Mouse (Mus musculus) liver, embryonic 15.5 days (tissue): ENCODE results near the gene Eefsec. TPM values are rescaled to one million over a fixed set of nuclear protein-coding genes. Genes with fewer than 3 reads are reported as not detected.

Source experiments
- ATAC-seq: fragments of 200-750 bp; cut with Nextera tagmentation; 2 replicates; pipeline ENCODE4 v1.8.0; 2017; ENCODE audit warnings: moderate number of reproducible peaks, mild to moderate bottlenecking, moderate library complexity; ENCODE audit not compliant: insufficient read depth
- H3K27ac ChIP-seq: fragments of 300-500 bp; sonication (generic); replicated peaks from 2 replicates; pipeline ENCODE4 v1.5.1; 2015; ENCODE audit warnings: mild to moderate bottlenecking, inconsistent platforms
- H3K27me3 ChIP-seq: fragments of 300-500 bp; sonication (generic); 2 replicates; pipeline ENCODE4 v1.6.1; 2015; ENCODE audit warnings: mild to moderate bottlenecking, inconsistent platforms
- H3K36me3 ChIP-seq: fragments of 300-500 bp; sonication (generic); replicated peaks from 2 replicates; pipeline ENCODE4 v1.6.1; 2015; ENCODE audit warnings: moderate library complexity, mild to moderate bottlenecking, inconsistent platforms
- H3K4me1 ChIP-seq: fragments of 300-500 bp; sonication (generic); replicated peaks from 2 replicates; pipeline ENCODE4 v1.6.1; 2015; ENCODE audit warnings: inconsistent platforms
- H3K4me2 ChIP-seq: fragments of 300-500 bp; sonication (generic); 2 replicates; pipeline ENCODE4 v1.6.1; 2015; ENCODE audit warnings: moderate library complexity, mild to moderate bottlenecking, inconsistent platforms
- H3K4me3 ChIP-seq: fragments of 300-500 bp; sonication (generic); replicated peaks from 2 replicates; pipeline ENCODE4 v1.5.1; 2015; ENCODE audit warnings: mild to moderate bottlenecking, inconsistent platforms
- H3K9ac ChIP-seq: fragments of 300-500 bp; sonication (generic); 2 replicates; pipeline ENCODE4 v1.6.1; 2015; ENCODE audit warnings: moderate library complexity, mild to moderate bottlenecking, inconsistent platforms
- H3K9me3 ChIP-seq: fragments of 300-500 bp; sonication (generic); replicated peaks from 2 replicates; pipeline ENCODE4 v1.6.1; 2016; ENCODE audit warnings: inconsistent platforms
- WGBS: fragments of 180-500 bp; shearing (Covaris S2); methylation state at CpG from one replicate; pipeline ENCODE4 v1.1.7; 2015; ENCODE audit warnings: mixed read lengths; ENCODE audit not compliant: insufficient replicate concordance; 5-methylcytosine and 5-hydroxymethylcytosine counted together
- polyA plus RNA-seq: library from polyadenylated mRNA; unstranded; fragments of >200 nt; fragmentation: Nextera tagmentation; extraction: Ambion mirVana; gene quantifications from 2 replicates; pipeline ENCODE4 v1.2.1, GENCODE M21; 2015

Eefsec gene
- polyA plus RNA-seq, 1 experiment from 2014 or later, result 17.1 TPM

DNA sequence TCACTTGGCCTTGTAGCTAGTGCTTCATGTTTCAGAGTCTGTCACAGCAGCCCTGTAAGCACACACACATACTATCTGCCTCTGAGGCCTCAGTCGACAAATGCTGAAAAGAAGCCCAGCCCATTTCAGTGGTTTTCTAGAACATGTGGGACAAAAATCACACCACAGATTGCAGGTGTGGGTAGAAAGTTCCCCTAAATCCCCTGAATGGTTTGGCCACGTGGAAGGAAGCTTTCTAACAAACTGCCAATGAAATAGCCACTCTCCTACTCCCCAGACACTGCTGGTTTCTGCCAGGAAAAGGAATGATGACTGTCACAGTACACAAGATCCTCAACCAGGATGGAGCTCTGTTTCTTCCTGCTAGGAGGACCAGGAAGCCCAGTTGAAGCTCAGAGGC is 33.7 kb downstream of the Eefsec start:
- Histone ChIP-seq H3K4me2 (no peak overlapping the region), H3K9ac (no peak overlapping the region), H3K9me3 (no peaks in the 10 kb centered on the region), H3K4me1 (peaks cover 19% of the 10 kb centered on the region), H3K27me3 (no peaks in the 10 kb centered on the region), H3K27ac (no peak overlapping the region), H3K36me3 (no peaks in the 10 kb centered on the region), H3K4me3 (no peak overlapping the region)
- ATAC-seq, result no peak
- 17% methylated on average over 2 of the region's 2 CpGs for WGBS

DNA sequence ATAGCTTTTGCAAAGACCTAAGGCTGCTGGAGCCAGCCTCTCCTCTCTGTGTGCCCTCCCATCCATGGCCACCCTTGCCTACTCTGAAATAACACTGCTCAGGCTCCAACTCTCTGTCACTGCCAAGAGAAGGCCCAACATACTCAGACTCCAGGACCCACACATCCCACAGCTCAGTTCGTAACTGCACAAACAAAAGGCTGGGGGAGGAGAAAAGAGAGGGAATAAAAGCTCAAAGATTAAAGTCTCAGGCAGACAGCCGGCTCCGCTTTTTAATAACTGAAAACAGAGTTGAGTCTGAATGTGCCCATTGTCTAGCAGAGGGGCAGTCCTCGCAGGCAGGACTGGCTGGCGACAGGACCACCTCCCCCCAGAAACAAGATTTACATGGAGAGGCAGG is 36.8 kb downstream of the Eefsec start:
- no peaks in the 10 kb centered on the region for H3K27me3 ChIP-seq
- no peak overlapping the region for H3K4me2 ChIP-seq
- H3K9me3 ChIP-seq, result no peaks in the 10 kb centered on the region
- no peak overlapping the region for H3K27ac ChIP-seq
- no peaks in the 10 kb centered on the region for H3K36me3 ChIP-seq
- H3K4me1 ChIP-seq, result peaks cover 11% of the 10 kb centered on the region
- H3K9ac ChIP-seq, result no peak overlapping the region
- no peak overlapping the region for H3K4me3 ChIP-seq
- WGBS, result 67% methylated on average over 5 of the region's 5 CpGs
- no peak for ATAC-seq

DNA sequence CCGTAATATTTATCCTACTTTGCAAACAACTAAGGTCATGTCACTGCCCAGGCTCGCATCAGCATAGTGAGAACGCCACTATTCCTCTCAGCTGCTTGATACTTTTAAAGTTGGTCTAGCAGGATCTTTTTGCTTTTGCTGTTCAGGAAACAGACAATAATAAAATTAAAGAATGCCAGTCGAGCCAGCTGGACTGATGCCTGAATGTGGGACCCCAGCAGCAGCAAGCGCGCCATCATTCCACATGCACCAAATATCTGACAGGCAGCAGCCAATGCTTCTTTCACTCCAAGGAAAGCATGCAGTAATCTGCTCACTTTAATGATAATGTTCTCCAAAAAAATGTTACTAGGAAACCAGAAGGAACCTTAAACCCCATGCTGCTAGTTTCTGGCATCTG is 45.9 kb downstream of the Eefsec start:
- no peak overlapping the region for H3K4me3 ChIP-seq
- H3K9me3 ChIP-seq, result no peaks in the 10 kb centered on the region
- H3K36me3 ChIP-seq, result no peaks in the 10 kb centered on the region
- H3K9ac ChIP-seq, result no peak overlapping the region
- no peaks in the 10 kb centered on the region for H3K4me1 ChIP-seq
- 74% methylated on average over 6 of the region's 6 CpGs for WGBS
- H3K4me2 ChIP-seq, result no peak overlapping the region
- no peak for ATAC-seq
- H3K27ac ChIP-seq, result no peak overlapping the region
- no peaks in the 10 kb centered on the region for H3K27me3 ChIP-seq

DNA sequence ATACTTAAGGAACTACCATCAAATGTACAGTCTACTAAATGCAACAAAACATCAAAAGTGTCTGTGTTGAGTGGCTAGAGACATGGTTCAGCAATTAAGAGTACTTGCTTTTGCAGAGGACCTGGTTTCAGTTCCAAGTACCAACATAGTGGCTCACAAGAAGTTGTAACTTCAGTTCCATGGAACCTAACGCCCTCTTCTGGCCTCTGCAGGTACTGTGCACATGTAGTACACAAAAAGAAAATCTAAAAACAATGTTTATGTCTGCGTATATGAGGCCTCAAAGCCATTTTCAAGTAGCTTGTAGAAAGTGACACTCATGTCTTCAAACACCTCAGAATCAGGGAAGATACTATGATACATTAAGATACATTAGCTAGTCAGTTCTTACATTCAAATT is 48.4 kb downstream of the Eefsec start:
- 66% methylated on average over 2 of the region's 2 CpGs for WGBS

DNA sequence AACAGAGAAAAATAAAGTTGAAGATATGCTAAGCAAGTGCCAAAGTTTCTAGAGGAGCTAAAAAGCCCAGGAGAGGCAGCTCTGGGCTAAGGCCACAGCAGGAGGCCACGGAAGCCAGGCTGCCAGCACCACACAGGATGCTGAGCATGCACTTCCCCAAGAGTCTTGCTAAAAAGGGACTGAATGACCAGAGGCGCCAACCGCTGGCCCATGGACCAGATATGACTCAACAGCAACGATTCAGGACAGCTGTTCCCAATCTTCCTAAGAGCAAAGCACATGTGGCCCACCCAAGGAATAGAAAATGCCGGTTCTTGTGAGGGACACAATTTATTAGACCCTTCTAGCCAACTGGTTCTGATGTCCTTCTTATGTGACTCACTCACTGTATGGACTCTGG is 57.4 kb downstream of the Eefsec start:
- Histone ChIP-seq H3K4me2 (no peak overlapping the region), H3K4me3 (no peak overlapping the region), H3K9ac (no peak overlapping the region), H3K4me1 (no peaks in the 10 kb centered on the region; the same call in 1 of the 2 replicates), H3K27ac (no peak overlapping the region), H3K27me3 (no peaks in the 10 kb centered on the region), H3K36me3 (no peaks in the 10 kb centered on the region), H3K9me3 (no peaks in the 10 kb centered on the region)
- no peak for ATAC-seq
- 51% methylated on average over 5 of the region's 5 CpGs for WGBS

More for the DNA sequence above, 48.4 kb downstream of the Eefsec start:
- Histone ChIP-seq H3K36me3 (no peaks in the 10 kb centered on the region), H3K9ac (no peak overlapping the region), H3K27me3 (no peaks in the 10 kb centered on the region), H3K4me2 (no peak overlapping the region), H3K27ac (no peak overlapping the region), H3K4me1 (no peaks in the 10 kb centered on the region), H3K4me3 (no peak overlapping the region), H3K9me3 (no peaks in the 10 kb centered on the region)
- ATAC-seq, result no peak

DNA sequence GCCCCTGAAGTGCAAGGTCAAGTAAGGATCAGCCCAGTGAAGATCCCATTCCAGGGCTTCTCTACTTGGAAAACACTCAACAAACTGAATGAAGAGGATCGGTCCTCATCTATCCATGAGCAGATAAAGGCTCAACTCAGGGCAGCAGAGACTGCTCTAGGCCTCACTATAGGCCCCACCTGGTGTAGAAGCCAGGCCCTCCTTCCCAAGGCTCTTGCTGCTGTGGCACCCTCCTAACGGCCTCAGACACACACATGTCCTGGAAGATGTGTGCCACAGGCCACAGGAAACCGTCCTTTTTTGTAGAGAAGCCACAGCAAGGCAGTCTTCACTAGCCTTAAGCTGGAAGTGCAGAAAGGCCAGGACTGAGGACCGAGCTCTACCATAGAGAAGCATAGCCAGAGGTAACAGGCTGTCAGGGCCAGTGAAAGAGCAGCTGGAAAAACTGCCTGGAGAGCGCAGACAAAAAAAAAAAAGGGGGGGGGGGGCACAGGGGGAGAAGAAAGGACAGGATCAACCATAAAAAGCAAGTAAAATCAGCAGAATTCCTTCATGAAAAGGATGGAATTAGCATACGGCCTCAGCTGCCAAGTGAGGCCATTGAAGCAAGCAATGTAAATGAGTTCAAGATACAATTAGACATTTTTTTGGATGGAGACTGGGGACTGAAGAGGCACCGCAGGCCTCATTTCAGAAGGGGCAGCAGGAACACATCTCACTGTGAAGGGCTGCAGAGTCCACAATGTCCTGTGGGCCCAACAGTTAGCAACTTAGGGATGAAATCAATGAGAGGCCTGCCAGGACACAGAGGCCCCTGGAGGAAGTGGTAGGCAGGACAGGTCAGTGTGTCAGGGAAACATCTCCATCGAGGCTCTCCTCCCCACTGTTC is 58.3 kb downstream of the Eefsec start:
- Histone ChIP-seq H3K9me3 (no peaks in the 10 kb centered on the region), H3K27me3 (no peaks in the 10 kb centered on the region), H3K4me2 (no peak overlapping the region), H3K4me1 (no peaks in the 10 kb centered on the region; the same call in 1 of the 2 replicates), H3K27ac (no peak overlapping the region), H3K9ac (no peak overlapping the region), H3K36me3 (no peaks in the 10 kb centered on the region), H3K4me3 (no peak overlapping the region)
- no peak for ATAC-seq
- 64% methylated on average over 8 of the region's 8 CpGs for WGBS

DNA sequence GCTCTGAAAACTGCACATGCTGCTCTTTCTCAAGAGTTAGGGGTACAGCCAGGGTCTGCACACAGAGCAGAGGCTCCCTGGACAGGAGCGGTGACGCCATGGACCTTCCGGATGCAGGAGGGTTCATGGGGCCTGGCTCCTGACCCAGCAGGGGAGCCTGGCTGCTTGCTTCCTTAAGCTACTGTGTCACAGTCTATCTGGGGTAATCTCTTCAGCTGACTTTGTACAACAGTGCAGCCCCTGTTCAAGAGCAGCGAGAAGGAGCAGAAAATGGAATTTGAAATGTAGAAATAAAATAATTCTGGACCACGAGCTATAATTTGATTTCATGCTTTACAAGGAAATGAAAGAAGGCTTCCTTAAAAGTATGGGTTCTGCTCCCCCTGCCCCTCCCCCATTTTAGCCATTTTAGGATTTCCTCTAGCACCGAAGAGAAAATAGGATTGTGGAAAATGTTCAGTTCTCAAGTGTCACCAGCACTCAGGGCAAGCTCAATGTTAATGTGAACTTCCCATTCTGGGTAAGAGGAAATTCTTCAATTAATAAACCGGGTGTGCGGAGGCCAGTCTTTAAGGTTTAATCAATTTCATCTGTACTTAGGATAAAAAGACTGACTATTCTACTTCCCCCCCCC is 61.8 kb downstream of the Eefsec start:
- 69% methylated on average over 8 of the region's 8 CpGs for WGBS
- H3K27ac ChIP-seq, result no peak overlapping the region

DNA sequence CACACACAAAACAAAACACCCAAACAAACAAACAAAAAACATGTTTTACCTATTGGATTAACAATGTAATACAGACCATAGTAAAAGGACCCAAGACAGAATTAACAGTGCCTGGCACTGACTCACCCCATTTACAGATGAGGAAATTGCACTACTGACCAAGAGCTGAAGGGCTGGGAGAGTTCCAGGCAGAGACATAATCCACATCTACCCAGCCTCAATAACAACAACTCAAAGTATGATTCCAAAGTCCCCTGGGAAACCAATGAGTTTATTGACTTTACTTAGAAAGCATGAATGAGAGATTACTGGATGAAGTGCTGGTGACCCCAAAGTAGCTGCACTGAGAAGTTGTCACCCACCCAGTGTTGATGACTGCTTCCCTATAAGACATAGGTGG is 62.6 kb downstream of the Eefsec start:
- no peak overlapping the region for H3K9ac ChIP-seq
- no peaks in the 10 kb centered on the region for H3K27me3 ChIP-seq
- no peak overlapping the region for H3K4me3 ChIP-seq
- H3K36me3 ChIP-seq, result no peaks in the 10 kb centered on the region
- peaks cover 11% of the 10 kb centered on the region for H3K4me1 ChIP-seq
- H3K4me2 ChIP-seq, result no peak overlapping the region
- no peaks in the 10 kb centered on the region for H3K9me3 ChIP-seq
- H3K27ac ChIP-seq, result no peak overlapping the region
- no peak for ATAC-seq

More for the DNA sequence above, 61.8 kb downstream of the Eefsec start:
- H3K4me2 ChIP-seq, result no peak overlapping the region
- H3K27me3 ChIP-seq, result no peaks in the 10 kb centered on the region
- no peaks in the 10 kb centered on the region for H3K9me3 ChIP-seq
- no peak overlapping the region for H3K9ac ChIP-seq
- no peak overlapping the region for H3K4me3 ChIP-seq
- no peak for ATAC-seq
- H3K4me1 ChIP-seq, result peaks cover 5% of the 10 kb centered on the region
- H3K36me3 ChIP-seq, result no peaks in the 10 kb centered on the region

DNA sequence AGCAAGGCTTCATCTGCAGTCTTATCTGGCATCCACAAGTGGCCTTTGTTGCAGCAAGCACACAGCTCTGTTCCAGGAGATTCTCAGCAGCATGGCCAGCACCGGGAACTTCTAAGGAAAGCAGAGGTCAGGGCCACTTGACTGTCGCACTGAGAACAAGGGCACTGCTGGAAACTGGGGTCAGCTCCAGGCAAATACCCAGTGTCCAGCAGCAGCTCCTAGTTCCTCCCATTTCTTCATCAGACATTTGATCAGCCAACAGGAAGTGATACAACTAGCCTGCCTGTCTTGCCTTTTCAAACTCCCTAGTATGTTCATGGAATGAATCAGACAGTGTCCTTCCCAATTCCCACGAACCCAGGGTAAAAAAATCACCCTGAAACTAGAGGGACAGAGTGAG is 66.6 kb downstream of the Eefsec start:
- Histone ChIP-seq H3K27ac (no peak overlapping the region), H3K27me3 (no peaks in the 10 kb centered on the region), H3K4me1 (peaks cover 11% of the 10 kb centered on the region), H3K9me3 (no peaks in the 10 kb centered on the region), H3K4me3 (no peak overlapping the region), H3K36me3 (no peaks in the 10 kb centered on the region), H3K4me2 (no peak overlapping the region), H3K9ac (no peak overlapping the region)
- 40% methylated on average over 3 of the region's 3 CpGs for WGBS
- ATAC-seq, result no peak

DNA sequence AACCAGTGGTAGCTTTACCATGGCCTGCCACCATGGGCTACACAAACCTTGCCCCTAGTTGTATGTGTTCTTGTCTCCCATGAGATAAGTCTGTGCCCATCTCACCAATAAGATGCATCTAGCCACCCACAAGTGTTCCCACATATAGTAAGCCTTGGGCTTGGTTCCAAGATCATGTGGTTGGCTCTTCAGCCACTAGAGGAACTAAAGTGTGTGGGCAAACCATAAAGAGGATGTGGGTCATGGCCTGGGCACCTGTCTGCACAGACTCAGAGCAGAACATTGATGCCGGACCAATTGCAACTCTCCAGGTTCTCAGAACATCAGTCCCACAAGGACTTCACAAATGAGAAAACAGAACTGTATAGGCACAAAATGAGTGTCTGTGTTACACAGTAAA is 67.5 kb downstream of the Eefsec start:
- H3K9me3 ChIP-seq, result no peaks in the 10 kb centered on the region
- WGBS, result 37% methylated on average over 1 of the region's 1 CpGs
- H3K4me3 ChIP-seq, result no peak overlapping the region
- H3K36me3 ChIP-seq, result no peaks in the 10 kb centered on the region
- ATAC-seq, result no peak
- no peak overlapping the region for H3K4me2 ChIP-seq
- H3K4me1 ChIP-seq, result peaks cover 11% of the 10 kb centered on the region
- no peak overlapping the region for H3K27ac ChIP-seq
- no peaks in the 10 kb centered on the region for H3K27me3 ChIP-seq
- H3K9ac ChIP-seq, result no peak overlapping the region

DNA sequence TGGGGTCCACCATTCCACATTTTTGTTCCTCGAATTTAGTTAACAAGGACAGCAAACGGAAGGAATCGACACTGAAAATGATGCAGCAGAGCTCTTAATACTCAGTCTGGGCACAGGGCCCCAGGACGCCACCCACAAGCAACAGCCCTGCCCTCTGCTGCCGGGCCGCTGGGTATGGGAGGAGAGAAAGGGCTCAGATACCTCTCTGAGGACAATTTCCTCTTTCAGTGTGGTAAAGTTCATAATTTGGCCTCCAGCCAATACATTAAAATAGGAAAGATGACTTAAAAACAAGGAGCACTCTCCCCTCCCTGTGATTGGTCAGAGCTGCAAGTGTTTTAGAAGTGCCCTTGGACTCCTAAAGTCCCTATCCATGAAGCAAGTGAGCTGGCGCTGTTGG is 72.1 kb downstream of the Eefsec start:
- no peak overlapping the region for H3K27ac ChIP-seq
- no peaks in the 10 kb centered on the region for H3K9me3 ChIP-seq
- peaks cover 8% of the 10 kb centered on the region for H3K4me1 ChIP-seq
- H3K36me3 ChIP-seq, result no peaks in the 10 kb centered on the region
- no peaks in the 10 kb centered on the region for H3K27me3 ChIP-seq
- no peak for ATAC-seq
- 59% methylated on average over 7 of the region's 7 CpGs for WGBS
- no peak overlapping the region for H3K4me3 ChIP-seq
- H3K4me2 ChIP-seq, result no peak overlapping the region
- H3K9ac ChIP-seq, result no peak overlapping the region
